Mouse (Mus musculus) olfactory bulb, adult 2 months (tissue): ENCODE measurements at regions not wholly inside any gene's neighbourhood (a gene's known extent, or its start where the extent isn't known, plus 50 kb on each side); places are given as distances from the start of the nearest gene placed in this dataset.

Experiments used
- H3K27ac ChIP-seq: fragments of 200-500 bp; 2 replicates; pipeline ENCODE4 v1.5.1; 2012; ENCODE audit warnings: low read depth, low read length; ENCODE audit not compliant: insufficient read depth
- H3K4me1 ChIP-seq: fragments of 200-500 bp; 2 replicates; pipeline ENCODE4 v1.6.1; 2012; ENCODE audit warnings: low read length; ENCODE audit not compliant: control insufficient read depth, insufficient read depth
- H3K4me3 ChIP-seq: fragments of 200-500 bp; 2 replicates; pipeline ENCODE4 v1.5.1; 2012; ENCODE audit warnings: mild to moderate bottlenecking, low read depth, low read length, moderate library complexity; ENCODE audit not compliant: insufficient read depth
- CTCF ChIP-seq: fragments of 200-500 bp; IDR thresholded peaks from 2 replicates; pipeline ENCODE4 v1.5.1; 2012; ENCODE audit warnings: low read depth, mild to moderate bottlenecking, low read length, moderate library complexity; ENCODE audit not compliant: insufficient read depth
- POLR2A ChIP-seq: fragments of 200-500 bp; IDR thresholded peaks from 2 replicates; pipeline ENCODE4 v1.6.1; 2012; ENCODE audit warnings: mild to moderate bottlenecking, low read depth, low read length, moderate library complexity; ENCODE audit not compliant: insufficient read depth
- WGBS: fragments of 180-500 bp; shearing (Covaris S2); methylation state at CpG from one replicate; pipeline ENCODE4 v1.1.7; 2018; 5-methylcytosine and 5-hydroxymethylcytosine counted together

GRCm38 (mm10) chr9:118365431-118365830, 112.6 kb upstream of the Eomes start:
- H3K4me1 ChIP-seq = no peaks in the 10 kb centered on the region
- TF ChIP-seq POLR2A (no peak), CTCF (no peak)
- 86% methylated on average over 9 of the region's 9 CpGs for WGBS
- no peak overlapping the region for H3K4me3 ChIP-seq
- H3K27ac ChIP-seq = no peak overlapping the region

DNA sequence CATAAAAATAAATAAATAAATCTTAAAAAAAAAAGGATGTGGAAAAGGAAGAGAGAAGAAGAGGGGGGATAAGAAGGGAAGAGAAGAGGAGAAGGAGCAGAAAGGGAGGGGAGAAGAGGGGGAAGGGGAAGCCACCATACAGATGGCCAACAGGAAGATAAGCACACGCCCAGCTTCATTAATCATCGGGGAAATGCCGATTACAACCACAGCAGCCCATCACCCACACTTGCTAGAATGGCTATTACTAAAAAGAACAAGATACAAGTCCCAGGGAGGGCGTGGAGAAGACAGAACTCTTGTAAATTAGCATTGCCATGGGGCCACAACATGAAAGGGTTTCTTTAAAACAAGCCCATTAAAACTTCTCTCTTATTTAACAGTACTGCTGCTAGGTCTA, 110.7 kb upstream of the Eomes start:
- TF ChIP-seq POLR2A = no peak
- no peak for TF ChIP-seq CTCF
- Histone ChIP-seq H3K4me3 (no peak overlapping the region), H3K4me1 (no peaks in the 10 kb centered on the region), H3K27ac (no peak overlapping the region)
- WGBS = 89% methylated on average over 4 of the region's 4 CpGs

GRCm38 (mm10) chr9:118370581-118370980, 107.4 kb upstream of the Eomes start:
- TF ChIP-seq CTCF (no peak), POLR2A (no peak)
- no peaks in the 10 kb centered on the region for H3K4me1 ChIP-seq
- no peak overlapping the region for H3K4me3 ChIP-seq
- WGBS = 70% methylated on average over 6 of the region's 6 CpGs
- no peak overlapping the region for H3K27ac ChIP-seq

DNA sequence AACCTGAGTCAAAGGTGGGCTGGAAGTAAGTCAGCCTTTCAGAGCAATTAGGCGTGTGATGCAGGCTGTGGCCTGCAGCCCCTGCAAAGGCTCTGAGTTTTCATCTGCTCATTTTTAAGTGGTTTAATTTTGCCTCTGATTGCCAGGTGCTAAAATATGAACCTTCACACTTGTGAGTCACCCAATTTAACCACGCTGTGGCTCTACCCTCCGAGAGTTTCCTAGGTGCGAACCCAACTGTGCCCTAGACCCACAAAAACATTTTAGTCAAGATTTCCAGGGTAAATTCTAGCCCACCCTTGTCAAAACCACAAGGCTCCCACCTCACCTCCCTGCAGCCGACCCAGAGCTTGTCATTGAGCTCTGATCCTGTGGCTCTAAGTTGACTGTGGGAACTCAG, 103.3 kb upstream of the Eomes start:
- Histone ChIP-seq H3K4me1 (no peaks in the 10 kb centered on the region), H3K4me3 (no peak overlapping the region), H3K27ac (no peak overlapping the region)
- TF ChIP-seq POLR2A = no peak
- TF ChIP-seq CTCF = no peak
- 91% methylated on average over 5 of the region's 5 CpGs for WGBS

DNA sequence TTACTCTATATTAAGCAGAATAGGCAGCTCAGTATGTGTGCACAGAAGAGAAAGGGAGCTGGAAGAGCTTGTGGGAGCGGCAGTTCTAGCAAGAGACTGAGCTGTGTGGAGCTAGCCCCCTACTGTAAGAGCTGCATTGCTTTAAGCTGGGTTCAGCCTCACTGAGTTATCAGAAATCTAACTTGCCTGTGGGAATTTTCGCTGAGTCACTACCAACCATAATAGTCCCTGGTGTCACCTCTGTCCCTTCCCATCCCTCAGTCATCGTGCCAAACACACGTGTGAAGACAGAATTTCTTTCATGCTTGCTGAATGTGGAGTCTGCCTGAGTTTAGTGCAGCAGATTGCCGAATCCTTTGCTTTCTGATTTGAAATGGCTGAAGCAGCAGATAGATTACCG, 99.0 kb upstream of the Eomes start:
- Histone ChIP-seq H3K4me1 (no peaks in the 10 kb centered on the region), H3K4me3 (no peak overlapping the region), H3K27ac (no peak overlapping the region)
- WGBS = 18% methylated on average over 6 of the region's 6 CpGs
- TF ChIP-seq CTCF (no peak), POLR2A (no peak)

DNA sequence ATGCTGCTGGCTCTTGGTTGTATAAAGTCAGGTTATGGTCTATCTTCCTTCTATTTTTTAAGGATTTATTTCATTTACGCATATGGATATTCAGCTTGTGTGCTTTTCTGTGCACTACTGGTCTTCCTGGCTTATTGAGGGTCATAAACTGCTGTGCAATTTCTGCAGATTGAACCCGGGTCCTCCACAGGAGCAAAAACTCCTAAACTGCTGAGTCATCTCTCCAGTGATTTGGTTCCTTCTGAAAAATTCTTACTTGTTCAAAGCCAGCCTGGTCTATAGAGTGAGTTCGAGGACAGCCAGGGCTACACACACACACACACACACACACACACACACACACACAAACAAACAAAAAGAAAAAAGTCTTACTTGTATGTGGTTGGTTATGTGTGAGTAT, 95.5 kb upstream of the Eomes start:
- TF ChIP-seq CTCF = no peak
- TF ChIP-seq POLR2A = no peak
- H3K4me1 ChIP-seq = no peaks in the 10 kb centered on the region
- no peak overlapping the region for H3K27ac ChIP-seq
- no peak overlapping the region for H3K4me3 ChIP-seq
- WGBS = 89% methylated on average over 3 of the region's 3 CpGs

GRCm38 (mm10) chr9:118384610-118385009, 93.4 kb upstream of the Eomes start:
- no peak overlapping the region for H3K4me3 ChIP-seq
- WGBS = 38% methylated on average over 2 of the region's 2 CpGs
- H3K27ac ChIP-seq = no peak overlapping the region
- peaks cover 5% of the 10 kb centered on the region for H3K4me1 ChIP-seq
- TF ChIP-seq CTCF (no peak), POLR2A (no peak)

DNA sequence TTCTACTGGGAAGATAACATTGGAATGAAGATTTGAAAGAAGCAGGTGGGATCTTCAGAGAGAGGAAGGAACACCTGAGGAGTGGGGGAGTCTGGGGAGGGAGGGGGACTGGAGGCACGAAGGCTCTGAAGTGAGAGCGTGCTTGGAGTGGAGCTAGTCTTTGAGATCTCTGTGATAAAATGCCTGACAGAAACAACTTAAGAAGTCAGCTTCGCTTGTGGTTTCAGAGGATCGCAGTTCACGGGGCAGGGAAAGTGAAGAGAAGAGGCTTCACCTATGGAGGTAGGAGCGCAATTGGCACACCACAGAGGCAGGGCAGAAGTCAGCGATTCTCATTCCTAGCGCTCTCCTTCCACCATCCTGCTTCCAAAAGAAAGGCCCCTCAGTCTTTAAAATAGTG, 90.4 kb upstream of the Eomes start:
- TF ChIP-seq POLR2A (no peak), CTCF (no peak)
- H3K4me1 ChIP-seq = peaks cover 8% of the 10 kb centered on the region
- no peak overlapping the region for H3K27ac ChIP-seq
- H3K4me3 ChIP-seq = no peak overlapping the region
- WGBS = 65% methylated on average over 8 of the region's 8 CpGs

DNA sequence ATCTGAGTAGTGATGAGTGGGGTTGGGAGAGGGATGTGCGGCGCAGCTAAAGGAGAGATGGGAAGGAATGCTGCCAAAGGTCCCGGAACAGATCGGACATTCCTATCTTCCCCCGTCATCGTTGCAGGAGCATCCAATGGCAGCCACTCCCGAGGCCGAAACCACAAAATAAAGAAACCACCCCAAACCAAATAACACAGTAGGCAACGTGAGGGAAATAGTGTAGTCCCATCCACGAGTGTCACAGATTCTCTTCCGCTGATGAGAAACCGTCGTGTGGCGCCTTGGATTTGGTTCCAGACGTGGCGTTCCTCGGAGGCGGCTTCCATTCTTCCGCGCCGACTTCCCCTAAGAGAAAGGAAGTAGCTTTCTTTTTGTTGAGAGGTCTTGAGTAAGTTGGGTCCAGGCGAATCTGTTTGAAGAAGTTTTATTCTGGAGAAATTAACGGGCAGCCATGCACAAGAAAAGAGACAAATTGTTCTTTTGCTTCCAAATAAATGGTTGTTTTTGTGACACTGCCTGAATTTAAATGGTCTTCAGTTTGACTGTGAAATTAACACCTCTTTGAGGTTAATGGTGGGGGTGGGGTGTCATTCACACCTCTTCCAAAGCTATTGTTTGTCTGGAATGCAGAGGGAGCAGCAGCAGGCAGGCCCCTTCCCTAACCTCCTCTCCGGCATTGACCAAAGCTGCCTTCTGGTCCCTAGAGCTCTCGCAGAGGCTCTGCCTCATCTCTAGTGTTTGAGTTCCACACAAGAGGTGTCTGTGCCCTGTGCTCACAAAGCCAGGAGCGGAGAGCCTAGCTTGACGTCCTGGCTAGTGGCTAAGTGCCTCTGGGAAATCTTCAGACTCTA, 88.3 kb upstream of the Eomes start:
- 17% methylated on average over 27 of the region's 27 CpGs for WGBS
- no peak for TF ChIP-seq CTCF
- TF ChIP-seq POLR2A = no peak
- peak overlapping the region; percentile 7; the same call in 1 of the 2 replicates for H3K4me3 ChIP-seq
- H3K4me1 ChIP-seq = peaks cover 8% of the 10 kb centered on the region
- H3K27ac ChIP-seq = no peak overlapping the region
